Mouse (Mus musculus): ENCODE results near the gene Pitpnb.

Pitpnb gene

GRCm38 (mm10) chr5:111330417-111331098 lies at the start of gene Pitpnb:
Pitpnb (plus strand) TSS chr5:111330763.
- peak; percentile 88 for DNase-seq (ENCODE audit: low read depth, low spot score)

GRCm38 (mm10) chr5:111284420-111285175 lies 46.0 kb upstream of the Pitpnb start:
- DNase-seq (ENCODE audit: low read depth, low spot score), result no peak

- no peak for DNase-seq (ENCODE audit: low read depth, low spot score)
Measured at GRCm38 (mm10) chr5:111287571-111287970, 43.0 kb upstream of the Pitpnb start.

GRCm38 (mm10) chr5:111288486-111288885 lies 42.1 kb upstream of the Pitpnb start:
- DNase-seq (ENCODE audit: low read depth, low spot score), result no peak

DNA sequence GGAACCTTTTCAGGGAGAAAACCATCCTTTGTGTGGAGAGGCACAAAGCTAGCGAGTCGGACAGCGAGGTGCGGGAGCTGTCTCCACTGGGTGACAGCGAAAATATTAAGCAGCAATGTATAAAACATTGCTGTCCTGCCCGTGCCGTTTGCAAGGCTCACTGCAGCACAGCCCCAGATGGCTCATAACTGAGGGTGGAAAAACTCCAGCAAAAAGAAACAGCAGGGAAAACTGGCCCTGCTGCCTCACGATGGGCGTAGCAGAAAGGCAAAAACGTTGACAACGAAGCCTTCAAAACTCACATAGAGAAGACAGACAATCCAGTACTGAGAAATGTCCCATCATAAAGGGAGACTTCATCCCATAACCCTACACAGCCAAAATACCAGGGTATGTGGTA lies 40.5 kb upstream of the Pitpnb start:
- no peak for DNase-seq (ENCODE audit: low read depth, low spot score)

DNA sequence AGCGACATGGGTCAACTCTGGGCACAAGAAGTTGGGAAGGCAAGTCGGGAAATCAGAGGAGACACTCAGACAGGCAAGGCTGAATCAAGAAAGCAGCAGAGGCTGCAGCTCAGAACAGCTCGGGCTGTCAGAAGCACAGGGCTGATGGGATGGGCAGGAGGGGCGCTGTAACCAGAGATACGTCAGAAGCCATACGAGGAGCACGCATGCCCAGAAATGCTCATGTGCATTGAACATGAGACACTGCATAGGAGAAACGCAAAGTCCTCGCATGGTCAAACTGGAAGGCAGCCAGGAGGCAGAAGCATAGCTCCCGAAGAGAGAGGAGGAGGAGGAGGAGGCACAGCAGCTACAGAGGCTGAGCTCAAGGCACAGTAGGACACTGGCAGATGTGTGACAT lies 38.9 kb upstream of the Pitpnb start:
- no peak for DNase-seq (ENCODE audit: low read depth, low spot score)

DNA sequence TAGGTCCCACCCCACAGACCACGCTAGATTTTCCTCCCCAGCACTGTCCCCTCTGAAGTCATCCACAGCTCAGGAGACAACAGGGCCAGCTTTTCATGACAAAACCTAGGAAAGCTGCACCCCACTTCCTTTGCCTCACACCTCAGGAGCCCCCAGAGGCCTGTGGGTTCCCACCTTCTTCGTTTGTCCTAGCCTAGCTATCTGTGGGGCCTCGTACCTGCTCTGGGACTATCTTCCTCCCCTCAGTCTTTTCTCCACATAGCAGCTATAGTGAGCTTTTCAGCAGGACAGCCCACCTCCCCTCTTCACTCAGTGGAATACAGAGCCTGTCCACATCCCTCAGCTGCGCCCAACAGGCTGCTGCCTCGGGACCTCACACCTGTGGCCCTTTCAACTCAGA lies 32.8 kb upstream of the Pitpnb start:
- no peak for DNase-seq (ENCODE audit: low read depth, low spot score)

GRCm38 (mm10) chr5:111298706-111299105 lies 31.9 kb upstream of the Pitpnb start:
- no peak for DNase-seq (ENCODE audit: low read depth, low spot score)

- DNase-seq (ENCODE audit: low read depth, low spot score), result no peak
Measured at GRCm38 (mm10) chr5:111300776-111301175, 29.8 kb upstream of the Pitpnb start.

GRCm38 (mm10) chr5:111301736-111302135 lies 28.8 kb upstream of the Pitpnb start:
- DNase-seq (ENCODE audit: low read depth, low spot score), result no peak

DNA sequence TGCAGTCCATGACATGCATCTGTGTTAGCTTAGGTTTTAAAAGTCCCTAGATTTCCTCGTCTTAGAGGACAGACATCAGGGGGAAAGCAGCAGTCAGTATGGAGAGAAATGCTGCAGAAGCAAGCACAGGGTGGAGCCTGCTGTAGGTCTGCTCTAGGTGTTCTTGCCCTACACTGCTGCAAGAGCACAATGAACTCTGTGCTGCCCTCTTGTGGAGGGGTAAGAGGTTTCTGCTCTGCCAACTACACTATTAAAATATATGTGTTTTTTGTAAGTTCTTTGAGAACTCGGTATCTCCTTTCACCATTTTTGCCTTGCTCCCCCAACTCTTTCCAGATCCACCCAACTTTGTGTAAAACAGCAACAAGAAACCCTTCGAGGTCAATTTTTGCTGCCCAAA lies 25.8 kb upstream of the Pitpnb start:
- DNase-seq (ENCODE audit: low read depth, low spot score), result no peak

DNA sequence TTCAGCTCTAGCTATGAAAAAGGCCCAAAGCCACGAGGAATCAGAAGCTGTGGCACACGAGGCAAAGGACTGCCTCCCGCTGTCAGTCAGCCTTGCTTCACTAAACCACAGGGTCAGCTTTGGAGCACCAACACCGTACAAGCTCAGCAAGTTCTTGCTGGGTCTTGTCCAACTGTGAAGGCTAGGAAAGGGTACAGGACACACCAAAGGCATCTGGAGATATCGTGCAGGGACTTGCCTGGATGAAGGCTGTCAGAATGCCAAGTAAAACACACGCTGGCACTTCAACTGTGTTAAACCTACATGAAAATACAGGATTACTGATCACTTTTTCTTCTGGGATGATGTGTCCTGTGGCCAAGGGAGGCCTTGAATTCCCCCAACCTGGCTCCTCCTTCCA lies 20.4 kb upstream of the Pitpnb start:
- no peak for DNase-seq (ENCODE audit: low read depth, low spot score)

- DNase-seq (ENCODE audit: low read depth, low spot score), result no peak
Measured at GRCm38 (mm10) chr5:111313833-111314232, 16.7 kb upstream of the Pitpnb start.

GRCm38 (mm10) chr5:111315061-111315460 lies 15.5 kb upstream of the Pitpnb start:
- DNase-seq (ENCODE audit: low read depth, low spot score), result no peak

- DNase-seq (ENCODE audit: low read depth, low spot score), result no peak
Measured at GRCm38 (mm10) chr5:111317526-111317925, 13.0 kb upstream of the Pitpnb start.

DNA sequence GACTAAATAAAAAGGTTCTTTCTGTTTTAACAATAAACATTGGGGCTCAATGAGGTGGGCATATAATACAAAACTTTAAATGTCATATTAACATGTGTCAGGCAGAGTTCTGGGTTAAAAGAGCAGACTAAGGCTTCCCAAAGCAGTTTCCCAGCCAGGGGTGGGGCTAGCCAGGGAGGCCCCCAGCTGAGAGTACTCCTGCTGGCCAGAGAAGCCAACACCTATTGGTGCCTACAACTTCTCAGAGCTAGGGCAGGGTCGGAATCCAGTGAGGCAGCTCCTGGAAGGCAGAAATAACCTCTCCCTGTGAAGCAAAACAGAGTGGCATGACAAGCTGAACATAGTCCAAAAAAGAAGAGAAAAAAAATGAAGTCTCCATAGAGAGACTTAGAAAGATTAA lies 11.6 kb upstream of the Pitpnb start:
- no peak for DNase-seq (ENCODE audit: low read depth, low spot score)

- no peak for DNase-seq (ENCODE audit: low read depth, low spot score)
Measured at GRCm38 (mm10) chr5:111325813-111326212, 4.8 kb upstream of the Pitpnb start.

- no peak for DNase-seq (ENCODE audit: low read depth, low spot score)
Measured at GRCm38 (mm10) chr5:111327420-111327819, 3.1 kb upstream of the Pitpnb start.

GRCm38 (mm10) chr5:111329782-111330416 lies 664 bp upstream of the Pitpnb start:
- no peak for DNase-seq (ENCODE audit: low read depth, low spot score)

GRCm38 (mm10) chr5:111331099-111331435 lies 504 bp downstream of the Pitpnb start:
- DNase-seq (ENCODE audit: low read depth, low spot score), result no peak

DNA sequence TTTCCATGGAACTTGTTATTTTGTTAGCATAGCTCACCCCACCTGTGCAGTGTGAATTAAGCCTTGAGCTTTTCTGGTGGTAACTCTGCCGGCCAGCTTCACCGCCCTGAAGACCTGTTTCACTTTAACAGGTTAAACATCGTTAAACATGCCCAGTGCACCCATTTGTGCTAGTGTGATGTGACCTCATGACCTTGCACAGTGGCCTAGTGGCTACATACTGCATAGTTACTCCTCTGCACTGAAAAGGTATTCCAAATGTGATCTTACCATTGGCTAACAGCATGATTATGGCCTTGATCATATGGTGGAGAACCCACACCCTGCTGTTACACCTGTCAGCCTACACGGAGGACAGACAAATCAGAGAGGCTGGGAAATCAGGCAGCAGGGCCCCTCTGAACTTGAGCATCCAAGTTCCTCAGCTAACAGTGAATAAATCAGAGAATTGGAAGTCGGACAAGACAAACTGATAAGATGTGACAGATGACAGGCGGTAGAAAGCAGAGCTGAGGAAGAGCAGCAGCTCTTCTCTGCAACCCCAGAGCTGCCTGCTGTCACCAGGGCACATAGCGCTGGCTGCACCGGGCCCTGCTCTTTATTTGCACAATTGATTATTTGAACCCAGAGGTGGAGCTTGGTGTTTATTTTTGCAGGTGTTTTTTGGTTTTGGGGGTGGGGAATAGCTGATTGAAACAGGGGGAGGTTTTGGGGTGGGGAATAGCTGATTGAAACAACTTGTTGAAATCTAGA lies 5.6 kb downstream of the Pitpnb start:
- no peak for DNase-seq (ENCODE audit: low read depth, low spot score)

- no peak for DNase-seq (ENCODE audit: low read depth, low spot score)
Measured at GRCm38 (mm10) chr5:111341609-111342008, 11.0 kb downstream of the Pitpnb start.

All from WW6 (cell line).